Mouse (Mus musculus): Measurements from ENCODE around the gene Ptcra.

Ptcra gene

DNA sequence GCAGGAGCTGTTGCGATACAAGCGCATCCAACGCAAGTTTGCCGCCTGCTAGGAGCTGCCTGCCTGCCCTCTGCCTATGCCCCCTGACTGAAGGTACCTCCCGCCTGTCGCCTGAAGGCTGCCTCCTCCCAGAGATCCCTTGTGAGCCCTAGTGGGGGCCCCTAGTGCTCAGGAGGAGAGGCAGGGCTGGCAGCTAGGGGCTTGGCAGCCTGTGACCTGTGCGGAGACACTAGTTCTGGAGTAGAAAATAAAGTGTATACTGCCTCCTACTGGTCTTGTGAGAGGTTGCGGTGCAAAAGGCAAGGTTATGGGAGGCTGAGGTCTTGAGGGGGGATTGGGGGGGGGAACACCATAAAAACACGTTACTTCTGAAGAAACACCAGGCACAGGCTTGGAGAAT, 38.2 kb downstream of the Ptcra start:
- DNase-seq (ENCODE audit: low spot score) = peak; percentile 70

DNA sequence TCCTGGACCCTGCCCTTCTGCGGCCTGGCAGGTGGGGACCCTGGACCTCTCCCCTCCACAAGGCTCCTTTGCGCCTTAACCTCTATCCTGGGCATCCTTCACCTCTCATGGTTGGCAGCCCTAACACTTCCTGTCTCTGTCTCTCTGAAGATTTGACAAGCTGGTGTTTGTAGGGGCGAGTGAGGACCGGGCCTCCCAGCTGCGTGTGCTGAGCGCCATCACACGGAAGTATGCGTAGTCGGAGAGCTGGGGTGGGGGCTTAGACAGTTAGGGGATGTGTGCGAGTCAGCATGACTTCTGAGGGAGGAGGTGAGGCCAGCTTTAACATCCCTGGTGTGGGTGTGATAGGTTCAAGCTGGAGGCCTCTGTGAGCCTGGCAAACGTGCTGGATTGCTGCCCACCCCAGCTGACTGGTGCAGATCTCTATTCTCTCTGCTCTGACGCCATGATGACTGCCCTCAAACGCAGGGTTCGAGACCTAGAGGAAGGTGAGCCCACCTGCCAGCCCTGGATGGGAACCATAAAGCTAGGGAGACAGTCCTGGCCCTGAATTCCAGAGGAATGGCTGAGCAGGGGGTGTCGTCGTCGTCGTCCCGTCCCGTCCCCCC, 38.9 kb downstream of the Ptcra start:
- DNase-seq (ENCODE audit: low spot score) = no peak

DNA sequence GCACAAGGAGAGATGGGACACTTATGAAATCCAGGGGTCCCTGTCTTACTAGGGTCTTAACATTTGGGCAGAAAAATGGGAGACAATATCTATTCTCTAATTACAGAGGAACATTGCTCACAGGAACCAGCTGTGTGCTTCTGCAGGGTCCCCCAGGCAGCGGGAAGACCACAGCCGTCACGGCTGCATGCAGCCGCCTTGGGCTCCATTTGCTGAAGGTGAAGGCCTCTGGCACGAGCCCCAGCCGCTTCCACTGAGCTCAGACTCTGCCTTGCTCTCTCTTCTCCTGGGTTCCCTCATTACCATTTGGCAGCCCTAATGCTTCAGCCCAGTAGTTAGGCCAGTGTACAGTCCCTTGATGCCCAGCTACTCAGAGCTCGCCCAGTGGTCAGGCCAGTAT, 42.4 kb downstream of the Ptcra start:
- no peak for DNase-seq (ENCODE audit: low spot score)

DNA sequence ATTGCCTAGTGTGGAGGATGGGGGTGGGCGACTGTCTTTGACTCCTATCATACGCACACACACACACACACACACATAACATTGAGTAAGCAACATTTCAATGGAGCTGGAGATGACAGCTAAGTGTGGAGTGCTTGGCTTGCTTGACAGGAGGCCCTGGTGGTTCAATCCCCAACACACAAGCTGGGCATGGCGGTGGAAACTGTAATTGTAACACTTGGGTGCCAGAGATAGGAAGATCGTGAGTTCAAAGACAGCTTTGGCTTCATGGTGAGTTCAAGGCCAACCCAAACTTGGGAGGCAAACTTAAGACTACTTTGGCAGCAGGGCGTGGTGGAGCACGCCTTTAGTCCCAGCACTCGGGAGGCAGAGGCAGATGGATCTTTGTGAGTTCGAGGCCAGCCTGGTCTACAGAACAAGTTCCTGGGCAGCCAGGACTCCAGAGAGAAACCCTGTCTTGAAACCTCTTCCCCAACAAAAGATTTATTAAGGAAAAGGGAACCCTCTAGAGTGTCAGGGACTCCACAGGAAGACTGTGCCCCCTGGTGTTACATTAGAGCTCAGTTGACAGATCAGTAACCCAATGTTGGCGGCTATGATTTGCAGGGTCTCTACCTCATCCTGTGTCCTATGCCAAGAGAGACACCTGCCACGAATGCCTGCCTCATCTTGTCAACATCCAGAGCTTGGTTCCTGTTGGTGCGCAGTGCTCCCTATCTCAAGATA, 48.6 kb downstream of the Ptcra start:
- no peak for DNase-seq (ENCODE audit: low spot score)

DNA sequence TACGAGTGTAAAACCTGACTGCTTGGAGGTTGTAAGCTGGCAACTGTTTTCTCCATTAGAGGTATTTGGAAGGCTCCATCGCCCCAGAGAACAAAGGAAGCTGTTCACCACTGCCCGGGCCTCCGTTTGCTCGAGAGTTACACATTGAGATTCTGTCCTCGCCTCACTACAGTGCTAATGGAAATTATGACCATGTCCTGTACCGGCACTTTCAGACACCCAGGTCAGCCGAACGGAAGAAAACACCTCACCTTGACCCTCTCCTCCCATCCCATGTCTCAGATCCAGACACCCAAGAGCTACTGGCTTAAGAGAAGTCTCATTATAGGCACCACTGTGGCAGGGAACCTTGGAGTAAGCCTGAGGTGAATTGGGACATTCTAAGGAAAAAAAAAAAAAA, 49.7 kb downstream of the Ptcra start:
- no peak for DNase-seq (ENCODE audit: low spot score)

DNA sequence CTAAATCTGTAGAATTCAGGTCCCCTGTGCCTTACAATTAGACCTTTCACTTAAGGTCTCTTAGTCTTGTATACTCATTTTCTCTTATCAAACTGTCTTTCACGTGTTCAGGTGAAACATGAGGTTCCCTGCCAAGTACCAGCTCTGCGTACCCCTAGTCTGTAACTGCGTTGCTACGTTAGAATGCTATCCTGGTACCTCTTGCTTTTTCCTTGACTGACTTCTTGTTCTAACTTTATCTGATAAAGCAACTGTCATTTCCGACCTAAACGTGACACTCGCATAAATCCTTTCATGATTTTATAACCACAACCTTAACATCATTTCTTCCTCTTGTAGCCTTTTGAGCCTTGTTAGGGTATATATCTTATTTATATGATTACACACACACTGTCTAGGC, 51.1 kb downstream of the Ptcra start:
- DNase-seq (ENCODE audit: low spot score) = no peak

DNA sequence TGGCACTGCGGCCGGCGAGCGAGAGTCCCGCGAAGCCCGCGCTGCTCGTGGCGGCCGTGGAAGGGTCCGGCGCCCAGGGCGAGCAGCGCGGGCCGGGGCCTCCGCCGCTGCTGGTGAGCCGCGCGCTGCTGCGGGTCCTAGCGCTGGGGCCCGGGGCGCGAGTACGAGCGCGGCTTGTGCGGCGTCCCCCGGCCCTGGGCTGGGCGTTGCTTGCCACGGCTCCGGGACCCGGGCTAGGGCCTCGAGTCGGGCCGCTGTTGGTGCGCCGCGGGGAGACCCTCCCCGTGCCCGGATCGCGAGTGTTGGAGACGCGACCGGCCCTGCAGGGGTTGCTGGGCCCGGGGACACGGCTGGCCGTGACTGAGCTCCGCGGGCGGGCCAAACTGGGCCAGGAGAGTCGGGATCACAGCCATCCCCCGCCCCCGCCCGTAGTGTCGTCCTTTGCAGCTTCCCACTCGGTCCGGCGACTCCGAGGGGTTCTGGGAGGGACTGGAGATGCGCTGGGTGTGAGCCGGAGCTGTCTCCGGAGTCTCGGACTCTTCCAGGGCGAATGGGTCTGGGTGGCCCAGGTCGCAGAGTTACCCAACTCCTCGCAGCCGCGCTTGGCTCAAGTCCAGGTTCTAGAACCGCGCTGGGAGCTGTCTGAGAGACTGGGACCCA, 51.8 kb downstream of the Ptcra start:
- no peak for DNase-seq (ENCODE audit: low spot score)

DNA sequence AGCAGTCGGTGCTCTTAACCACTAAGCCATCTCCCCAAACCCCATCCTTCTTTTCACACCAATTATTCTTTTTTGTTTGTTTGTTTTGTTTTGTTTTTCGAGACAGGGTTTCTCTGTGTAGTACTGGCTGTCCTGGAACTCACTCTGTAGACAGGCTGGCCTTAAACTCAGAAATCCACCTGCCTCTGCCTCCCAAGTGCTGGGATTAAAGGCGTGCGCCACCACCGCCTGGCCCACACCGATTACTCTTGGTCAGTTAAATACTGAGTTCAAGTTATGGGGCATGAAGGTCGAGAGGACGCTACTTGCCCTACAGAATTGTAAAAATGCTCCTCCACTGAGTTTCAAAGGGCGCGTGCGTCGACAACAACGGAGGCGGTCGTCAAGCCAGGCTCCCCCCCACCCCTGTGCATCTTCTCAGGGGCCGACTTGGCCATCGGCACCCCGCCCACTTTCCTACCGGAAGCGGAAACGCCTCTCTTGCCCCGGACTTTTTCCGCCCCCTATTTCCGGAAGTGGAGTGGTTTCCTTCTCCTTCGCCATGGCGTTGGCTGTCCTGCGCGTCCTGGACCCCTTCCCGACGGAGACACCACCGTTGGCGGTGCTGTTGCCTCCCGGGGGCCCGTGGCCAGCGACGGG, 52.4 kb downstream of the Ptcra start, which contains the start of gene Pex6:
TSS of gene Pex6 (plus strand) at position 505 of the 639 bp plus-strand sequence.
- peak; percentile 96 for DNase-seq (ENCODE audit: low spot score)

DNA sequence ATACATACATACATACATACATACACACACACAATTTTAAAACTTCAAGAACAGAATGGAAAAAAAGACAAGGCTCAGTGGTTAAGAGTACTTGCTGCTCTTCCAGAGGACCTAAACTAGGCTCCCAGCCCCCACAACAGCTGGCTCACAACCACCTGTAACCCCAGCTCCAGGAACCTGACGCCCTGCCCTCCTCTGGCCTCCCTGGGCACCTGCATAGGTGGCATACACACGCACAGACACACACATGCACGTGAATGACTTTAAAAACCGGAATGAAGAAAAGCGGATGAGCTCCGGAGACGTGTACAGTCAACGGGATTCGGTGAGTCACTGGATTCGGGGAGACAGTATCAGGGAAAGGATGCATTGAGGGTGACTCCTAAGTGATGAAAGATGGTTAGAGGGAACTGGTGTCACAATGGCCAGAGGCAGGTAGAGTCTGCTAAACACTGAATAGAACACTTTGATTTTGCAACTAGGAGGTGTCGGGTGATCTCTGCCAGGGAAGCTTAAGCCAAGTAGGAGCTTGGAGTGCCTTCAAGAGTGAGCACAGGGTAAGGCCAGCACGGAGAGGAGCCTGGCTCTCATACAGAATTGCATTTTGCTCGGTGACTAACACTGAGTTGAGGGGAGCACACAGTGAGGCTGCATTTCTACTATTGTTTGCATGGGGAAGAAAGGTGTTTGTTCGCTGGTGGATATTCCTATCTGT, 57.0 kb downstream of the Ptcra start:
- DNase-seq (ENCODE audit: low spot score) = no peak
